Mouse (Mus musculus) urinary bladder, postnatal 10 days (tissue): ENCODE data around the gene Gpha2.

ENCODE experiments used
- DNase-seq: peaks from one replicate; pipeline ENCODE4 v3.0.0; 2022; ENCODE audit warnings: low spot score

The Gpha2 gene

GRCm38 (mm10) chr19:6241274-6242107 is 15.3 kb downstream of the Gpha2 start, which contains the start of gene Atg2a:
Atg2a (plus strand) TSS chr19:6241668.
- peak; percentile 96 for DNase-seq

- no peak for DNase-seq
Measured at GRCm38 (mm10) chr19:6242281-6242680, 16.1 kb downstream of the Gpha2 start.

- no peak for DNase-seq
Measured at GRCm38 (mm10) chr19:6243226-6243625, 17.0 kb downstream of the Gpha2 start.

- no peak for DNase-seq
Measured at GRCm38 (mm10) chr19:6245806-6246205, 19.6 kb downstream of the Gpha2 start.

- no peak for DNase-seq
Measured at GRCm38 (mm10) chr19:6247526-6248300, 21.5 kb downstream of the Gpha2 start.

DNA sequence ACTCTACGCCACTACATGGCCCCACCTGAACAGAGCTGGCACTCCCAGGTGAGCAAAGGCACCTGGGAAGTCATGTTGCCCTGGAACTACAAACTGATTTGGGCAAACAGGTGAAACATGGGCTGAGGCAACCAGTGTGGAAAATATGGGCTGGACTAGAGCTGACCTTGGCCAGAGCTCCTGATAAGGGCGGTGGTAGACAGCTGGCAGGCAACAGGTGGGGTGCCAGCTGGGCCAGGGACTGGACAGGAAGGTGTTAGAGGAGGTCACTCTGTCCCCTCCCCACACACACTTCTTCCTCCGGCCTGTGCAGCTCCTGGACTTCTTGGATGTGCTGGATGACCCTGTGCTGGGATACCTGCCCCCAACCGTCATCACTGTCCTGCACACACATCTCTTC is 26.8 kb downstream of the Gpha2 start:
- DNase-seq, result no peak

DNA sequence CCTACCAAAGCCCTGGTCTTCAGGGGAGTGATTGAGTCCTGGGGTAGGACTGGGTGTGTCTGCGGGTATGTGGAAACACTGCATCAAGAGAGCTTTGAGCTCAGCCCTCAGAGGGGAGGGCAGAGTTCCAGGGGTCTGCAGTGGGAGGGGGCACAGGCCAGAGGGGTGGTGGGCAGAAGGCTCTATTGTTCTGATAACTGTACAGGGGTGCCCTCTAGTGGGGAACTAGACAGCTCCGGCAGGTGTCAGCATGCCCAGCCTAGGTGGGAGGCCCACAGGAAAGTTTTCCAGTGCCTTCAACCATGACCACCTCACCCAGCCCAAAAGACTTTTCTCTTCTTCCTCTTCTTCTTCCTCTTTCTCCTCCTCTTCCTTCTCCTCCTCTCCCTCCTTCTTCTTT is 34.2 kb downstream of the Gpha2 start:
- no peak for DNase-seq

GRCm38 (mm10) chr19:6260946-6261345 is 34.8 kb downstream of the Gpha2 start:
- no peak for DNase-seq

DNA sequence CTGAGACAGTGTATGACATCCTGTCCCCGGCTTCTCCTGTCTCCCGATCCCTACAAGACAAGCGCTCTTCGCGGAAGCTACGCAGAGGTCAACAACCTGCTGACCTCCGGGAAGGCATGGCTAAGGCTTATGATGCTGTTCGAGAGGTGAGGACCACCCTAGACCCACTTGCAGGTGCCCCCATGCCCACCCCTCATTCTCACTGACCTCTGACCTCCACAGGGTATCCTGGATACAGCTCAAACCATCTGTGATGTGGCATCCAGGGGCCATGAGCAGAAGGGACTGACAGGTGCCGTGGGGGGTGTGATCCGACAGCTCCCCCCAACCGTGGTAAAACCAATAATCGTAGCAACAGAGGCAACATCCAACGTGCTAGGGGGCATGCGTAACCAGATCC is 35.2 kb downstream of the Gpha2 start:
- no peak for DNase-seq

DNA sequence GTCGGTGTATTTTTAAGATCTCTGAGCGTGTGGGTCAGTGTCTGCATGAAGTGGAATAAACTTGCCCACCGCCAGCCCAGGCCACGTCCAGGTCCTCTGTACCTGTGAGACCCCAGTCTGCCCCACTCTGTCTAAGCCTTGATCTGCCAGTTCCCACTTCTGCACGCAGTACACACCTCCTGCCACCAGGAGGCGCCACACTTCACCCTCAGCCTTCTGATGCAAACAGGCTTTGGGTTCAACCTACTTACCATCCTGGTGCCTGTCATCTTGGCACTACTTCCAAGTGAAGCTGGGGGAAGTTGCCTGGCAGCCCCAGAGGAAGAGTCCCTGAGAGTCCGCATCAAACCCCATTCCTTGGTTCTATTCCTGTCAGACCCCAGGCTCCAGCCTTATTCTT is 36.0 kb downstream of the Gpha2 start:
- no peak for DNase-seq

DNA sequence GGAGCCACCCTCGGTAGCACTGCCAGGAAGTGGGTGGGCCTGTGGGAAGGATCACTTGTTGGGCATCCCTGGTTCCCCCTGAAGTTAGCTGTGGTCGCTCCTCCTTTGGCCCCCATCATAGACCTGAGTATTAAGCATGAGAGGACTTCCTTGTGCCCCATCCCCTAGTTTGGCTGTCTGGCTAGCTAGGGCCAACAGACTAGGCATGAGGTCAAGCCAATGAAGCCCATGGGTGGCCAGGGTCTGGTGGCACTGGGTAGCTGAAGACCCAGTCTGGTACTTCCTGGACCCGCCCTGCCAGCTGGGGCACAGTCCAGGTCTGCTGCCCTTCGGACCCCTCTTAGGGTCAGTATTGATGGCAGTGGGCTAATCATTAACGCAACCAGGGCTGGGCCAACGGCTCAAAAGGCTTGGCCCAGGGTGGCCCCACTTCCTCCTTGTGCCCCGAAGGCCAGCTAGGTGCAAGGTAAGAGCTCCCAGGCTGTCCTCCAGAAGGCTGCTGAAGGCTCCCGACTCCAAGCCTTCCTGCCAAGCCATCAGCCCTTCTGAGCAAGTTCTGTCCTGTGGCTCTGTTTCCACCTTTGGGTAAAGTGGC is 36.8 kb downstream of the Gpha2 start:
- DNase-seq, result no peak

DNA sequence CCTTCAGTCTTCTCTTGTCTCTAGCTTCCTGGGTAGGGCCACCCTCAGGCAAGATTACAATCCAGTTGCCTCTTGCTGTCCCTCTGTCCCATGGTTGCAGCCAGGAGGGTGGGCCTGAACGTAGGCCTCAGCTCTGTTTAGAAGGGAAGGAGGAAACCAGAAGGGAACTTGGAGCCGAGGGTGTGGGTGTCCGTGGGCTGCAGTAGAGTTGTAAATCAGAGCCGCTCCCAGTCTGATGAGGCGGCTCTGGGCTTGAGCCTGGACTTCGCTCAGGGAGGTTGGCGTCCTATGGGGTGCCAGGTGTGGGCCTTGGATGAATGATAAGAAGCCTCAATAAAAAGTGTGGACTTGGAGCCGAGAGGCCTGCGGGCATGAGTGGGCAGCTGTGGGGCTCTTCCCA is 38.0 kb downstream of the Gpha2 start:
- DNase-seq, result no peak

GRCm38 (mm10) chr19:6264945-6265344 is 38.8 kb downstream of the Gpha2 start:
- DNase-seq, result no peak

DNA sequence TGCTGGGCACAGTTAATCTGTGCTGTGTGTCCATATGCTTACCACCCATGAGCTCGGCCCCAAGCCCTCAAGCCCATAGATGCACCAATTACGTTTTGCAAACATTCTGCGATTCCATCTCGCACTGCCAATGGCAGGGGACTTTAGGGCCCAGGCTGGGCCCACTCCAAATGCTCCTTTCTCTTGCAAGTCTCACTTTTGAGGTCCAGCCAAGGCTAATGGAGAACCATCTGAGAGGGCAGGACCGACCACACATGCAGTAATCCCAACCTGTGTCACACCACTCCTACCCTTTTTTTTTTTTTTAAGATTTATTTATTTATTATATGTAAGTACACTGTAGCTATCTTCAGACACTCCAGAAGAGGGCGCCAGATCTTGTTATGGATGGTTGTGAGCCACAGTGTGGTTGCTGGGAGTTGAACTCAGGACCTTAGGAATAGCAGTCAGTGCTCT is 39.6 kb downstream of the Gpha2 start:
- no peak for DNase-seq

DNA sequence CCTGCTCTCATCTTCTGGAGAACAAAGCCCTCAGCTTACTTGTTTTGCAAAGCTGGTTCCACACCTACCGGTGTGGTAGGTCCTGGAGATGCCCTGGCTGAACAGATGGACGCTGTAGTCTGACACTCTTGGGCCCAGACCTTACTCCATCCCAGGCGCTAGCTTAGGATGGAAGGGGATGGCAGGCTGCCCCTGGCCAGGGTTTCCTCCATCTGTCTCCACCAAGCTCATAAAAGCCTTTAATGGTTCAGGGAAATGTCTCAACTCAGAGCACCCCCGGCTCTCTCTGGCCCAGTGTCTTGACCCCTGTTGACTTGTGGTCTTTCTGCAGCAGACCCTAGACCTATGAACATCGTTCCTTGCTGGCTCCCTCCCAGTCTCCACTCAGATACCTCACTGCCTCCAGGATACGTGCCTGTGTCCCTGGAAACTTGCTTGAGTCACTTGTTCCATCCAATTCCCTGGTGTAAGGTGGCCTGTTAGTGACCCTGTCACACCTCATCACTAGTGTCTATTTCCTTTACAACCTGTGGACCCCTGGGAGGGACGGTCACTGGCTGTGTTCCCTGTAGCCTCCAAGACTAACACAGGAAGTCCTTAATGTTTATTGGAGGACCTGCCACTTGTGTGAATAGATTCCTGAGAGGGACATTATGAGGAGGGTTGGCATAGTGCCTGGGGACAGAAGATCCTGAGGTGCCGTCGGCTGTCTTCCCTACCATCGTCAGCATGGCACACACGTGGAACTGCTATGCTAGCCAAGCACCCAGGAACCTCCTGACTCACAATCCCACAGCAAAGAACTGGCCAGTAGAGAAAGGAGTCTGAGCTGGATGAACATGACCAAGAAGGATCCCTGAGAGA is 41.4 kb downstream of the Gpha2 start:
- DNase-seq, result no peak

DNA sequence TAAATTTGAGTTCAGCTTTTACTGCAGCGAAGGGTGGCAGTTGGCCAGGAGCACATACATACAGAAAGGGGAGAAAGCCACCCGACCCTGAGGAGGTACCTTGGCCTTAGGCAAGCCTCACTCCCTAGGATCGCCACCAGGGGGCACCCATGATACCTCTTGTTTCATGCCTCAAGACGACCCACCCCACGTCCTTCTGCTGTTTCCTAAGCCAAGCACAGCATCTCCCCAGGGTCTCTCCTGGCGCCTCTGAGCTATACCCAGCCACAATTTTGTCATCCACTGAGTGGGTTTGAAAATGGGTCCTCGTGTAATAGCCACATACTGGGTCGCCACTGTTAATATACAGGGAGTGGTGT is 42.0 kb downstream of the Gpha2 start:
- DNase-seq, result peak; percentile 59

DNA sequence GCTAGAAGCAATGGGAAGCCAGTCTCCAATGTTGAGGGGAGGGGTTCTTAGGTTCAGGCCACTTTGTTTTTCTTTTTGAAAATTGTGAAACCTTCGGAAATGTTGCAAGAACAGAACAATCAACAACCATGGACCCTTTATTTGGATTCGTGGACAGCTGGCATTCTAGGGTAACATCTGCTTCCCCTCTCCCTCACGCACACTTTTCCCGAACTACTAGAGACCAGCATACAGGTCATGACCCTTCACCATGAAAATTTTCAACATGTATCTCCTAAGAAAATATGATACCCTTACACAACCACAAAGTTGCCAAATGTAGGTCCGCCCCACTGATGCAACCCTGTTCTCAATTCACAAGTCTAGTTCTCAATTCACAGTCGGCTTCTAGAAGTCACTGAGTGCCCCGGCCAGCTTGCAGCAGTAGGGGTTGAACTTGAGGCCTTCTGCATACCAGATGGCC is 42.5 kb downstream of the Gpha2 start:
- no peak for DNase-seq

GRCm38 (mm10) chr19:6269798-6270475 is 43.8 kb downstream of the Gpha2 start:
- DNase-seq, result no peak

GRCm38 (mm10) chr19:6270661-6271060 is 44.5 kb downstream of the Gpha2 start:
- no peak for DNase-seq

DNA sequence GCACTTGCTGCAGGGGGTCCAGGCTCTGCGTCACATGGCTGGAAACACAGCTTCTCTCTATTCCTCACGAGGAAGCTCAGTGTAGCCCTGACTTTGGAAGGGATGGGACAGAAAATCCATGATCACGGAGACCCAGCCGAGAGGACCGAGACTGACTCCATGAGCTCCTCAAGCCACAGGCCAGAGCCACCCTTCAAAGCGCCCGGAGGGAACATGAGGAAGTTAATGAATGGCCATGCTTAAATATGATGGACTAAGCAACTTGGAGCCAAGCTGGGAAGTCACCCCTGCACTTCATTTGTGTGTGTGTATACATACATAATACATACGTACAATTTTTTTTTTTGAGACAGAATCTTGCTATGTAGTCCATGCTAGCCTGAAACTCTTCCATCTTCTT is 45.0 kb downstream of the Gpha2 start:
- DNase-seq, result no peak

DNA sequence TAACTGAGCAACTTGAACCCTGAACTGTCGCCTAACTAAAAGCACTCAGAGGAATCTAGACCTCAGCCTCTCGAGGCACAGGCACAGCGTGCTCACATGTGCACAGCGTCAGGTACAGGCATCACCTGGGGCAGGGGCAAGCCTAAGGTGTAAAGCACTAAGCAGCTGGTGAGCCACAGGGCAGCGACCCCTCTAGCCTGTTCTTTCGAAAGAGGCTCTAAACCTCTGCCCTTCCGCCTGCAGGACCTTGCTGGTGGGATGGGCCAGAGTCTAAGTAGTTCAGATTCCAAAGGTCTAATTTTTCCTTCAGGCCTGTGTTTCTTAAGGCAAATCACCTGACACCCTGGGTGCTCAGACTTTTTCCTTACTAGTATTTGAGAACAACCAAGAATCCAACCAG is 45.9 kb downstream of the Gpha2 start:
- DNase-seq, result no peak
